ENCODE assay signal across 19 mouse cellular contexts in genomic region chr1:106883369-106883768, GRCm38 (mm10). TPM values are rescaled to one million over a fixed set of nuclear protein-coding genes. Genes with fewer than 3 reads are reported as not detected.
"Had no signal": no experiment of that assay in that cellular context is flagged by ENCODE, and none has a peak within 500 bp of the region (broad histone marks: within the 10 kb centered on the region; RNA-seq: fewer than 3 reads in every experiment).

No protein-coding gene starts in this region.

- DNase-seq: lung, postnatal 14 days; right cerebral cortex, postnatal 14 days; thymus, postnatal 4 days had no signal

- ATAC-seq: liver, embryonic 12.5 days had no signal

- H3K27me3 ChIP-seq: limb, embryonic 15.5 days; liver, embryonic 12.5 days; lung, embryonic 15.5 days; neural tube, embryonic 13.5 days; stomach, embryonic 15.5 days had no signal

- H3K9ac ChIP-seq: limb, embryonic 15.5 days; liver, embryonic 12.5 days; lung, embryonic 15.5 days; neural tube, embryonic 13.5 days; stomach, embryonic 15.5 days had no signal

- H3K36me3 ChIP-seq: limb, embryonic 15.5 days; liver, embryonic 12.5 days; lung, embryonic 15.5 days; midbrain, embryonic 10.5 days; neural tube, embryonic 13.5 days; stomach, embryonic 15.5 days had no signal

- H3K4me3 ChIP-seq: layer of hippocampus, adult 2 months; left cerebral cortex, adult 2 months; limb, embryonic 15.5 days; liver, embryonic 12.5 days; lung, embryonic 15.5 days; midbrain, embryonic 10.5 days; neural tube, embryonic 13.5 days; stomach, embryonic 15.5 days had no signal

- H3K4me1 ChIP-seq: limb, embryonic 15.5 days; liver, embryonic 12.5 days; lung, embryonic 15.5 days; midbrain, embryonic 10.5 days; neural tube, embryonic 13.5 days; stomach, embryonic 15.5 days had no signal

- H3K27ac ChIP-seq: kidney, postnatal 0 days; layer of hippocampus, adult 2 months; left cerebral cortex, adult 2 months; limb, embryonic 15.5 days; liver, embryonic 12.5 days; lung, embryonic 15.5 days; midbrain, embryonic 10.5 days; neural tube, embryonic 13.5 days; stomach, embryonic 15.5 days had no signal

- H3K9me3 ChIP-seq: limb, embryonic 15.5 days; liver, embryonic 12.5 days; lung, embryonic 15.5 days; midbrain, embryonic 10.5 days; neural tube, embryonic 13.5 days; stomach, embryonic 15.5 days had no signal

- H3K4me2 ChIP-seq: limb, embryonic 15.5 days; liver, embryonic 12.5 days; lung, embryonic 15.5 days; neural tube, embryonic 13.5 days; stomach, embryonic 15.5 days had no signal

RNA-seq across cellular contexts. Expression of gene Serpinb5, which starts 22.4 kb away (rescaled TPM):
- total RNA-seq: layer of hippocampus, adult 2 months; layer of hippocampus, postnatal 10 days; left cerebral cortex, adult 2 months had no signal
- polyA plus RNA-seq: limb, embryonic 11.5 days; liver, embryonic 12.5 days; liver, embryonic 16.5 days; midbrain, embryonic 10.5 days; midbrain, embryonic 14.5 days; neural tube, embryonic 13.5 days; spleen, adult 2 months; testis, adult 2 months had no signal

RNA-seq across cellular contexts. Expression of gene Serpinb12, which starts 50.9 kb away (rescaled TPM):
- total RNA-seq: layer of hippocampus, adult 2 months; layer of hippocampus, postnatal 10 days; left cerebral cortex, adult 2 months; left cerebral cortex, postnatal 25 days had no signal
- polyA plus RNA-seq: limb, embryonic 11.5 days; liver, embryonic 12.5 days; midbrain, embryonic 10.5 days; midbrain, embryonic 14.5 days; spleen, adult 2 months; testis, adult 2 months had no signal
